Mouse (Mus musculus) lung, postnatal 0 days (tissue): ENCODE data around the gene Gpatch3. TPM values are rescaled to one million over a fixed set of nuclear protein-coding genes. Genes with fewer than 3 reads are reported as not detected.

Experiments
- ATAC-seq: fragments of 200-750 bp; cut with Nextera tagmentation; 2 replicates; pipeline ENCODE4 v1.8.0; 2017; ENCODE audit warnings: moderate library complexity
- DNase-seq: peaks from one replicate; pipeline ENCODE4 v3.0.0-alpha.2; 2016; ENCODE audit warnings: low spot score
- H3K27ac ChIP-seq: fragments of 300-500 bp; sonication (generic); 2 replicates; pipeline ENCODE4 v1.5.1; 2014; ENCODE audit warnings: antibody characterized with exemption, mild to moderate bottlenecking, low read length, mixed read lengths
- H3K27me3 ChIP-seq: fragments of 300-500 bp; sonication (generic); replicated peaks from 2 replicates; pipeline ENCODE4 v1.6.1; 2014; ENCODE audit warnings: low read length, mixed read lengths; ENCODE audit not compliant: insufficient read depth
- H3K36me3 ChIP-seq: fragments of 300-500 bp; sonication (generic); 2 replicates; pipeline ENCODE4 v1.6.1; 2014; ENCODE audit warnings: low read length, mixed read lengths; ENCODE audit not compliant: insufficient read depth
- H3K4me1 ChIP-seq: fragments of 300-500 bp; sonication (generic); 2 replicates; pipeline ENCODE4 v1.6.1; 2014; ENCODE audit warnings: antibody characterized with exemption, low read depth, low read length, mixed read lengths; ENCODE audit not compliant: insufficient read depth
- H3K4me2 ChIP-seq: fragments of 300-500 bp; sonication (generic); replicated peaks from 2 replicates; pipeline ENCODE4 v1.6.1; 2014; ENCODE audit warnings: low read depth, mild to moderate bottlenecking, low read length, moderate library complexity, mixed read lengths
- H3K4me3 ChIP-seq: fragments of 300-500 bp; sonication (generic); 2 replicates; pipeline ENCODE4 v1.5.1; 2014; ENCODE audit warnings: low read depth, low read length
- H3K9ac ChIP-seq: fragments of 300-500 bp; sonication (generic); replicated peaks from 2 replicates; pipeline ENCODE4 v1.6.1; 2014; ENCODE audit warnings: low read depth, mild to moderate bottlenecking
- H3K9me3 ChIP-seq: fragments of 300-500 bp; sonication (generic); 2 replicates; pipeline ENCODE4 v1.6.1; 2016; ENCODE audit warnings: low read length, mixed read lengths
- CTCF ChIP-seq: IDR thresholded peaks from 2 replicates; pipeline ENCODE4 v1.5.1; 2016; ENCODE audit warnings: antibody characterized with exemption, mild to moderate bottlenecking
- EP300 ChIP-seq: IDR thresholded peaks from 2 replicates; pipeline ENCODE4 v1.6.1; 2016; ENCODE audit warnings: antibody characterized with exemption, mild to moderate bottlenecking, control low read depth
- WGBS: fragments of 180-500 bp; shearing (Covaris S2); extraction: QIAGEN DNeasy Blood & Tissue Kit; methylation state at CpG from one replicate; pipeline ENCODE4 v1.1.7; 2014; 5-methylcytosine and 5-hydroxymethylcytosine counted together
- polyA plus RNA-seq: library from polyadenylated mRNA; unstranded; fragments of >200 nt; fragmentation: Nextera tagmentation; extraction: Ambion mirVana; gene quantifications from 2 replicates; pipeline ENCODE4 v1.2.1, GENCODE M21; 2015

Gpatch3 gene
- polyA plus RNA-seq, 1 experiment from 2014 or later, result 7.1 TPM

- ATAC-seq, result no peak
These were observed 22.5 kb upstream of the Gpatch3 start for GRCm38 (mm10) chr4:133552029-133552428.

GRCm38 (mm10) chr4:133552768-133553447, 21.6 kb upstream of the Gpatch3 start, which contains the start of gene Nr0b2:
TSS of gene Nr0b2 (plus strand) at chr4:133553376.
- no peaks in the 10 kb centered on the region for H3K36me3 ChIP-seq
- no peak for TF ChIP-seq EP300
- TF ChIP-seq CTCF, result no peak
- H3K4me2 ChIP-seq, result no peak within 1 kb of the TSS
- DNase-seq (no peak), ATAC-seq (no peak)
- H3K9ac ChIP-seq, result no peak within 1 kb of the TSS
- H3K27ac ChIP-seq, result no peak within 1 kb of the TSS
- no peaks in the 10 kb centered on the region for H3K4me1 ChIP-seq
- 46% methylated on average over 10 of the region's 10 CpGs for WGBS
- H3K27me3 ChIP-seq, result no peaks in the 10 kb centered on the region
- no peaks in the 10 kb centered on the region for H3K9me3 ChIP-seq
- H3K4me3 ChIP-seq, result no peak within 1 kb of the TSS

More at GRCm38 (mm10) chr4:133552029-133552428, 22.5 kb upstream of the Gpatch3 start:
- Histone ChIP-seq H3K9ac (no peak overlapping the region), H3K4me1 (no peaks in the 10 kb centered on the region), H3K27ac (no peak overlapping the region), H3K4me2 (no peak overlapping the region), H3K4me3 (no peak overlapping the region), H3K9me3 (no peaks in the 10 kb centered on the region), H3K36me3 (no peaks in the 10 kb centered on the region), H3K27me3 (no peaks in the 10 kb centered on the region)
- no peak for TF ChIP-seq EP300
- TF ChIP-seq CTCF, result no peak
- no peak for DNase-seq
- WGBS, result 68% methylated on average over 1 of the region's 1 CpGs

- ATAC-seq, result no peak
- no peak for DNase-seq
- Histone ChIP-seq H3K4me3 (no peak overlapping the region), H3K4me1 (no peaks in the 10 kb centered on the region), H3K36me3 (no peaks in the 10 kb centered on the region), H3K27me3 (no peaks in the 10 kb centered on the region), H3K4me2 (no peak overlapping the region), H3K9ac (no peak overlapping the region), H3K27ac (no peak overlapping the region), H3K9me3 (no peaks in the 10 kb centered on the region)
- WGBS, result 58% methylated on average over 19 of the region's 19 CpGs
- TF ChIP-seq CTCF (no peak), EP300 (no peak)
These were observed 20.9 kb upstream of the Gpatch3 start for GRCm38 (mm10) chr4:133553448-133554330.

- TF ChIP-seq CTCF (no peak), EP300 (no peak)
- Histone ChIP-seq H3K4me2 (no peak overlapping the region), H3K9me3 (no peaks in the 10 kb centered on the region), H3K27me3 (no peaks in the 10 kb centered on the region), H3K27ac (no peak overlapping the region), H3K36me3 (no peaks in the 10 kb centered on the region), H3K4me1 (no peaks in the 10 kb centered on the region), H3K4me3 (no peak overlapping the region), H3K9ac (no peak overlapping the region)
- 25% methylated on average over 10 of the region's 10 CpGs for WGBS
- DNase-seq, result no peak
- no peak for ATAC-seq
These were observed 17.4 kb upstream of the Gpatch3 start for GRCm38 (mm10) chr4:133557041-133557717.

GRCm38 (mm10) chr4:133559846-133560245, 14.7 kb upstream of the Gpatch3 start:
- ATAC-seq (no peak), DNase-seq (no peak)
- H3K4me1 ChIP-seq, result no peaks in the 10 kb centered on the region
- H3K4me3 ChIP-seq, result no peak overlapping the region
- H3K27ac ChIP-seq, result no peak overlapping the region
- TF ChIP-seq EP300 (no peak), CTCF (no peak)
- no peaks in the 10 kb centered on the region for H3K27me3 ChIP-seq
- H3K9me3 ChIP-seq, result no peaks in the 10 kb centered on the region
- H3K36me3 ChIP-seq, result no peaks in the 10 kb centered on the region
- no peak overlapping the region for H3K9ac ChIP-seq
- no peak overlapping the region for H3K4me2 ChIP-seq
- 68% methylated on average over 4 of the region's 4 CpGs for WGBS

- ATAC-seq, result no peak
- no peak overlapping the region for H3K9ac ChIP-seq
- no peaks in the 10 kb centered on the region for H3K9me3 ChIP-seq
- H3K27ac ChIP-seq, result no peak overlapping the region
- H3K4me2 ChIP-seq, result no peak overlapping the region
- TF ChIP-seq CTCF (no peak), EP300 (no peak)
- DNase-seq, result no peak
- WGBS, result 63% methylated on average over 4 of the region's 4 CpGs
- H3K4me1 ChIP-seq, result no peaks in the 10 kb centered on the region
- no peaks in the 10 kb centered on the region for H3K27me3 ChIP-seq
- no peak overlapping the region for H3K4me3 ChIP-seq
- no peaks in the 10 kb centered on the region for H3K36me3 ChIP-seq
These were observed 12.9 kb upstream of the Gpatch3 start for GRCm38 (mm10) chr4:133561622-133562021.
